Mouse (Mus musculus): ENCODE results near the gene Tjp2. TPM values are rescaled to one million over a fixed set of nuclear protein-coding genes. Genes with fewer than 3 reads are reported as not detected.

The Tjp2 gene
- polyA plus RNA-seq, 1 experiment from 2014 or later = 19.2 TPM

DNA sequence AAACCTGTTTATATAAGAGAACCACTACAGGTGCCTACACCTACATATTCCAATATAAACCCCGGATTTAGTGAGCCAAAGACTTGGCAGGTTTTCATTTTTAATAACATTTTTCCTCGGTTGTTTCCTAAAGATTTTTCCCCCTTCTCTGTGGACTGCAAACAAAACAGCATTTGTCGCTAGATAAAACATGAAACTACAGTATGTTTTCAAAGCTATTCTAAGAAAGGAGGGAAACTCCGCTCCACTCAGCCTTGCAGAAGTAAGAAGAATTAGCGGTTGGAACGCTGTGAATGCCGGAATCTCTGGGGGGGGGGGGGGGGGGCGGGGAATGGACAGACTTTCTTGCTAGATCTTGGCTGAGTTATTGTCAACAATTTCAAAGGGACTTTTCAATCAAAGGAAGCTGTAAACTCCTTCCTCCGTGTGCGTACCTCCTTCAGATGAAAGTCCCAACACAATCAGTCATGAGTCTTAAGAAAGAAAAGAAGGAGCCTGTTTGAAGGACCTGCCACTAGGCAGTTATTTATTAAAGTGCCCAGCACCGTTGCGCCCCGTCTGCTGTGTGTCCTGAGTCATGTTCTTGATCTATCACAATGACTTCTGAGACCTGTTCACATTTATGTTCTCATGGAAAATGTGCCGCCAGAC lies 3.9 kb downstream of the Tjp2 start:
- H3K4me2 ChIP-seq (replicated peaks) = no peak overlapping the region
- WGBS = 45% methylated on average over 14 of the region's 14 CpGs

DNA sequence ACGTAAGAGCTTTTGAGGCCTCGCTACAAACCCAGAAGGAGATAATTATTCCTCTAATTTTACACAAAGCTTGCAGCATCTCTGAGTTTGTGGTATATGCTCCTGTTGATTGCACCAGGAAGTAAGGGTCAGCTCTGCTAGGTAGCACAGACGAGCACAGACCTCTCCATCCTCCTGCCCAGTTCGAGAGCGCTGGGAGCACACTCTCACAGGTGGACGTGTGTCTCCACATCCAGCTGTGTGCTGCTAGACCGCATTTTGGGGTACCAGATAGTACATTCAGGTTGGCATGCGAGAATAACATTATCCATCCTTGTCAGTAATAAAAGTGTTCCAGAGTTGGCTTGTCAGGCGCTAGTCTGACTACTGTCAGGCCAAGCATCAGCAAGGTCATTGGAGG lies 5.8 kb downstream of the Tjp2 start:
- Histone ChIP-seq H3K9me3 (replicated peaks) (no peaks in the 10 kb centered on the region), H3K4me2 (replicated peaks) (no peak overlapping the region), H3K4me1 (0 out of 2 replicates have a peak, but pooled peaks cover 2% of the 10 kb centered on the region), H3K4me3 (replicated peaks) (no peak overlapping the region), H3K27ac (replicated peaks) (no peak overlapping the region), H3K36me3 (no peaks in the 10 kb centered on the region), H3K27me3 (peaks cover 7% of the 10 kb centered on the region), H3K9ac (no peak overlapping the region)
- WGBS = 67% methylated on average over 9 of the region's 9 CpGs
- ATAC-seq (ENCODE audit: insufficient number of reproducible peaks, low FRiP score, low TSS enrichment, low read depth) = no peak

More for the DNA sequence above, 3.9 kb downstream of the Tjp2 start:
- H3K4me1 ChIP-seq = peaks cover 16% of the 10 kb centered on the region; the same call in 1 of the 2 replicates
- H3K27ac ChIP-seq (replicated peaks) = no peak overlapping the region
- ATAC-seq (ENCODE audit: insufficient number of reproducible peaks, low FRiP score, low TSS enrichment, low read depth) = no peak
- H3K27me3 ChIP-seq = peaks cover 27% of the 10 kb centered on the region
- no peaks in the 10 kb centered on the region for H3K36me3 ChIP-seq
- no peak overlapping the region for H3K9ac ChIP-seq
- H3K4me3 ChIP-seq (replicated peaks) = no peak overlapping the region
- H3K9me3 ChIP-seq (replicated peaks) = no peaks in the 10 kb centered on the region

DNA sequence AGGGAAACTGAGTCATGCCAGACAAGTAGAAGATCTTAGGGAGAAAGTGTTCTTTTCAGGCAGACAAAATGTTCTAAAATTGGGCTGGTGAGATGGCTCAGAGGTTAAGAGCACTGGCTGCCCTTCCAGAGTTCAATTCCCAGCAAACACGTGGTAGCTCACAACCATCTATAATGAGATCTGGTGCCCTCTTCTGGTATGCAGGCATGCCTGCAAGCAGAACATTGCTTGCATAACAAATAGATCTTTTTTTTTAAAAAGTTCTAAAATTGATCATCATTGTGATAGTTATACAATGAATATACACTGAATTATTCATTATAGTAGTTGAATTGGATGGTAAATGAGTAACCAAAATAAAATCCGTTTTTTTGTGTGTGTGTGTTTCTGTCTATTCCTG lies 6.5 kb downstream of the Tjp2 start:
- no peak overlapping the region for H3K9ac ChIP-seq
- no peak for ATAC-seq (ENCODE audit: insufficient number of reproducible peaks, low FRiP score, low TSS enrichment, low read depth)
- WGBS = 57% methylated on average over 2 of the region's 2 CpGs
- no peak overlapping the region for H3K4me3 ChIP-seq (replicated peaks)
- H3K27ac ChIP-seq (replicated peaks) = no peak overlapping the region
- H3K27me3 ChIP-seq = peaks cover under 1% of the 10 kb centered on the region; the same call in 1 of the 2 replicates
- no peaks in the 10 kb centered on the region for H3K4me1 ChIP-seq
- no peak overlapping the region for H3K4me2 ChIP-seq (replicated peaks)
- H3K9me3 ChIP-seq (replicated peaks) = no peaks in the 10 kb centered on the region
- H3K36me3 ChIP-seq = no peaks in the 10 kb centered on the region

GRCm38 (mm10) chr19:24217851-24218250 lies 7.0 kb downstream of the Tjp2 start:
- H3K9me3 ChIP-seq (replicated peaks) = no peaks in the 10 kb centered on the region
- no peaks in the 10 kb centered on the region for H3K4me1 ChIP-seq
- no peak overlapping the region for H3K4me3 ChIP-seq (replicated peaks)
- no peak overlapping the region for H3K9ac ChIP-seq
- H3K4me2 ChIP-seq (replicated peaks) = no peak overlapping the region
- no peaks in the 10 kb centered on the region for H3K27me3 ChIP-seq
- no peak overlapping the region for H3K27ac ChIP-seq (replicated peaks)
- no peaks in the 10 kb centered on the region for H3K36me3 ChIP-seq
- no peak for ATAC-seq (ENCODE audit: insufficient number of reproducible peaks, low FRiP score, low TSS enrichment, low read depth)

DNA sequence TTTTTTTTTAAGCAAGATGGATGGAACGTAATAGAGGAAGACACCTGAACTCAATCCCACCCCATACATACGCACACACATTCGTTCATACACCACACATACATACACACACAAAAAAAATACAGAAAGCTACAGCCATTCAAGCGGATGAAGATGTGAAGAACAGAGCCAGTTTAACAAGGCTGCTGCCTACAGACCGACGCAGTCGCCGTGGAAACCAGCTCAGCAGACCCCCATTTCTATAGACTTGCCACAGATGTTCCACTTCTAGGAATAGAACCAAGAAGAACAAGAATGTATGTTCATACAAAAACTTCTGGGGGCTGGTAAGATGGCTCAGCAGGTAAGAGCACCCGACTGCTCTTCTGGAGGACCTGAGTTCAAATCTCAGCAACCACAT lies 8.1 kb downstream of the Tjp2 start:
- 84% methylated on average over 9 of the region's 9 CpGs for WGBS
- no peak overlapping the region for H3K4me2 ChIP-seq (replicated peaks)
- no peaks in the 10 kb centered on the region for H3K36me3 ChIP-seq
- no peak for ATAC-seq (ENCODE audit: insufficient number of reproducible peaks, low FRiP score, low TSS enrichment, low read depth)
- no peaks in the 10 kb centered on the region for H3K9me3 ChIP-seq (replicated peaks)
- no peaks in the 10 kb centered on the region for H3K4me1 ChIP-seq
- H3K9ac ChIP-seq = no peak overlapping the region
- no peaks in the 10 kb centered on the region for H3K27me3 ChIP-seq
- no peak overlapping the region for H3K4me3 ChIP-seq (replicated peaks)
- no peak overlapping the region for H3K27ac ChIP-seq (replicated peaks)

- Histone ChIP-seq H3K27me3 (no peaks in the 10 kb centered on the region), H3K27ac (replicated peaks) (no peak overlapping the region), H3K4me2 (replicated peaks) (no peak overlapping the region), H3K4me1 (no peaks in the 10 kb centered on the region), H3K4me3 (replicated peaks) (no peak overlapping the region), H3K9ac (no peak overlapping the region), H3K9me3 (replicated peaks) (no peaks in the 10 kb centered on the region), H3K36me3 (no peaks in the 10 kb centered on the region)
- ATAC-seq (ENCODE audit: insufficient number of reproducible peaks, low FRiP score, low TSS enrichment, low read depth) = no peak
- 57% methylated on average over 7 of the region's 7 CpGs for WGBS
Observed at GRCm38 (mm10) chr19:24214939-24215338, 9.9 kb downstream of the Tjp2 start.

- no peak for ATAC-seq (ENCODE audit: insufficient number of reproducible peaks, low FRiP score, low TSS enrichment, low read depth)
- H3K27me3 ChIP-seq = no peaks in the 10 kb centered on the region
Observed at GRCm38 (mm10) chr19:24213299-24213698, 11.5 kb downstream of the Tjp2 start.

DNA sequence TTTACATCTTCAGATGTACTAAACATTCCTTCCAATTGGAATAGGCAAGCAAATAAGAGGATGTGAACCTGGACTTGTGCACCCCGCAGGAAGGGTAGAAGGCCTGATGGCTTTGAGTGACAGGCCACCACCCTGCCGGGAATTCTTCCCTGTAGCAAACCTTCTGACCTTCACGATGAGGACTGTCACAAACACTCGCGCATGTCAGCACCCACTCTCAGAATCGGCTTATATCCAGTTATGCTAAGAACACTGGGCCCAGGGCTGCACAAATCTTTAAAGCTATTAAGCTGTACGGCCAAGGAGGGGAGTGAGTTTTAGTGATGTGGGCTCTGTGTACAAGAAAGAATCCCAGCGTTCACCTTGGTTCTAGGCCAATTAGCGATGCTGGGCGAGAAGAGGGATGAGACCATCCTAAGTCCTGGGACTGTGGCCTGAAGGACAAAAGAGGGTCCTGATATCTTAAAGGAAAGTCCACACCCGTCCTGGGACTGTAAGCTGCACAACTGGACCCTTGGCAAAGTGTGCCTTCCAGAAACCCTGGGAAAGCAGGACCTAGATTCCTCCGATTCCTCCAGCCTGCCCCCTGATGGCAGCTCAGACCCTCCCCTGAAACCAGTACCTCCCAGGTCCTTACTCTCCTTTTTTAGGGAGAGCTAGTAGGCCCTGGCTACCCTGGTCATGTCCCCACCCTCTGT lies 12.1 kb downstream of the Tjp2 start:
- no peak overlapping the region for H3K27ac ChIP-seq (replicated peaks)
- no peaks in the 10 kb centered on the region for H3K36me3 ChIP-seq
- H3K4me3 ChIP-seq (replicated peaks) = no peak overlapping the region
- H3K9me3 ChIP-seq (replicated peaks) = no peaks in the 10 kb centered on the region
- H3K27me3 ChIP-seq = no peaks in the 10 kb centered on the region
- no peak overlapping the region for H3K9ac ChIP-seq
- no peak overlapping the region for H3K4me2 ChIP-seq (replicated peaks)
- ATAC-seq (ENCODE audit: insufficient number of reproducible peaks, low FRiP score, low TSS enrichment, low read depth) = no peak
- WGBS = 77% methylated on average over 12 of the region's 12 CpGs
- H3K4me1 ChIP-seq = no peaks in the 10 kb centered on the region

More at GRCm38 (mm10) chr19:24213299-24213698, 11.5 kb downstream of the Tjp2 start:
- Histone ChIP-seq H3K36me3 (no peaks in the 10 kb centered on the region), H3K9ac (no peak overlapping the region), H3K4me3 (replicated peaks) (no peak overlapping the region), H3K27ac (replicated peaks) (no peak overlapping the region), H3K4me1 (no peaks in the 10 kb centered on the region), H3K4me2 (replicated peaks) (no peak overlapping the region), H3K9me3 (replicated peaks) (no peaks in the 10 kb centered on the region)
- WGBS = 46% methylated on average over 7 of the region's 7 CpGs

- Histone ChIP-seq H3K27ac (replicated peaks) (no peak overlapping the region), H3K9ac (no peak overlapping the region), H3K4me2 (replicated peaks) (no peak overlapping the region), H3K9me3 (replicated peaks) (no peaks in the 10 kb centered on the region), H3K4me3 (replicated peaks) (no peak overlapping the region), H3K36me3 (no peaks in the 10 kb centered on the region), H3K4me1 (no peaks in the 10 kb centered on the region), H3K27me3 (no peaks in the 10 kb centered on the region)
- no peak for ATAC-seq (ENCODE audit: insufficient number of reproducible peaks, low FRiP score, low TSS enrichment, low read depth)
- WGBS = 65% methylated on average over 10 of the region's 10 CpGs
Observed at GRCm38 (mm10) chr19:24211168-24211567, 13.7 kb downstream of the Tjp2 start.

- Histone ChIP-seq H3K4me3 (replicated peaks) (no peak overlapping the region), H3K4me1 (no peaks in the 10 kb centered on the region), H3K4me2 (replicated peaks) (no peak overlapping the region), H3K27ac (replicated peaks) (no peak overlapping the region), H3K9me3 (replicated peaks) (no peaks in the 10 kb centered on the region), H3K27me3 (no peaks in the 10 kb centered on the region), H3K36me3 (no peaks in the 10 kb centered on the region), H3K9ac (no peak overlapping the region)
- 95% methylated on average over 15 of the region's 15 CpGs for WGBS
- ATAC-seq (ENCODE audit: insufficient number of reproducible peaks, low FRiP score, low TSS enrichment, low read depth) = no peak
Observed at GRCm38 (mm10) chr19:24209516-24209915, 15.3 kb downstream of the Tjp2 start.

DNA sequence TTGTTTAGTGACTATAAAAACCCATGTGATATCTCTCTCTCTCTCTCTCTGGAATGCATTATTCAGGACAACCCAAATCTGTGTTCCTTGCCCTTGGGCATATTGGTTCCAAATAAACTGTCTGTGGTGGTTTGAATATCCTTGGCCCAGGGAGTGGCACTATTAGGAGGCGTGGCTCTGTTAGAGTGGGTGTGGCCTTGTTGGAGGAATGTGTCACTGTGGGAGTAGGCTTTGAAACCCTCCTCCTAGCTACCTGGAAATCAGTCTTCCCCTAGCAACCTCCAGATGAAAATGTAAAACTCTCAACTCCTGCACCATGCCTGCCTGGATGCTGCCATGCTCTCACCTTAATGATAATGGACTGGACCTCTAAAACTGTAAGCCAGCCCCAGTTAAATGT lies 16.9 kb downstream of the Tjp2 start:
- WGBS = 71% methylated on average over 1 of the region's 1 CpGs

GRCm38 (mm10) chr19:24205001-24205400 lies 19.8 kb downstream of the Tjp2 start:
- Histone ChIP-seq H3K9ac (no peak overlapping the region), H3K36me3 (no peaks in the 10 kb centered on the region), H3K27ac (replicated peaks) (no peak overlapping the region), H3K4me3 (replicated peaks) (no peak overlapping the region), H3K27me3 (no peaks in the 10 kb centered on the region), H3K4me2 (replicated peaks) (no peak overlapping the region), H3K4me1 (no peaks in the 10 kb centered on the region), H3K9me3 (replicated peaks) (no peaks in the 10 kb centered on the region)
- WGBS = 35% methylated on average over 1 of the region's 1 CpGs
- ATAC-seq (ENCODE audit: insufficient number of reproducible peaks, low FRiP score, low TSS enrichment, low read depth) = no peak

More for the DNA sequence above, 16.9 kb downstream of the Tjp2 start:
- H3K9ac ChIP-seq = no peak overlapping the region
- no peaks in the 10 kb centered on the region for H3K4me1 ChIP-seq
- no peaks in the 10 kb centered on the region for H3K27me3 ChIP-seq
- H3K27ac ChIP-seq (replicated peaks) = no peak overlapping the region
- no peak for ATAC-seq (ENCODE audit: insufficient number of reproducible peaks, low FRiP score, low TSS enrichment, low read depth)
- no peak overlapping the region for H3K4me3 ChIP-seq (replicated peaks)
- no peak overlapping the region for H3K4me2 ChIP-seq (replicated peaks)
- no peaks in the 10 kb centered on the region for H3K36me3 ChIP-seq
- H3K9me3 ChIP-seq (replicated peaks) = no peaks in the 10 kb centered on the region

Data from embryonic facial prominence, embryonic 15.5 days (tissue).